Mouse (Mus musculus) heart, adult 18-20 months (tissue): ENCODE results near the gene Dcdc2a. TPM values are rescaled to one million over a fixed set of nuclear protein-coding genes. Genes with fewer than 3 reads are reported as not detected.

Source experiments
- DNase-seq, 2 experiments: peaks; one replicate each; pipeline ENCODE4 v3.0.0; 2021 to 2022; ENCODE audit warnings: mixed read lengths in 1 of 2
- total RNA-seq, 2 experiments: library from RNA; stranded (reverse); gene quantifications; 2 replicates each; pipeline ENCODE4 v1.2.3; 2021

Gene Dcdc2a
- total RNA-seq, 2 experiments from 2014 or later: 0.05 TPM; not detected in 1

- no peak for DNase-seq
Observed at GRCm38 (mm10) chr13:25097348-25097747, 41.5 kb downstream of the Dcdc2a start.

DNA sequence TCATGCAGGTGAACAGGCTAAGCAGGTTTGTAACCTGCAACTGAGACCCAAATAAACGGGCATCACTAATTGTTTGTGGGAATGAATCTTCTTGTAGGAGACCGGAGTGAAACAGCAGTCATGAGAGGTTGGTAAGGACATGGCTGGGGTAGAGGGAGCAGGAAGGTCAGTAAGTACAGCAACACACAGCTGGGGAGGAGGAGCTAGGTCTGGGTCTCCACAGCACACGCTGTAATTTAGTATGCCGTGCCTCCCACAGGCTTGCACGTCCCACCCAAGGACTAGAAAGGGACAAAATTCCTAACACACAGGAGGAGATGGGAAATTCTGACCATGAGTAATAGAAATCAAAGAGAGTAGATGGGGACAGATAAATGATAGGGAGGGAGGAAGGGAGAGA is 42.8 kb downstream of the Dcdc2a start:
- DNase-seq: no peak

DNA sequence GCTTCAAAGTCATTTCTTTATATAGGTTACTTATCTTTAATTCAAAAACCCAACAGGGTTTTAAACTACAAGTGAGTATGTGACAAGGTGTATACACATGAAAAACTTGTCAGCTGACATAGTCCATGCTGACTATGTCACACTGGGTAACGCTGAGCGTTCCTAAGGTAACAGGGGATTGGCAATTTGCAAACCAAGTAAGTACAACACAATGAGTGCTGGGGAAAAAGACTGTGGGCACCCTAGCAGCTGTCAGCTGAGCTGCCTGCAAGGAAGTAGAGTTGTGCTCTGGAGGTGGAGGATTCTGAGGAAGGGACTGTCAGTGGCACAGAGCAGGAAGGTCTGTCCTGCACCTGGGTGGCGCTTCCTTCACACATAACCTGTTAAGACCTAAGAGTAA is 43.7 kb downstream of the Dcdc2a start:
- no peak for DNase-seq

GRCm38 (mm10) chr13:25100581-25100980 is 44.8 kb downstream of the Dcdc2a start:
- DNase-seq: no peak

DNA sequence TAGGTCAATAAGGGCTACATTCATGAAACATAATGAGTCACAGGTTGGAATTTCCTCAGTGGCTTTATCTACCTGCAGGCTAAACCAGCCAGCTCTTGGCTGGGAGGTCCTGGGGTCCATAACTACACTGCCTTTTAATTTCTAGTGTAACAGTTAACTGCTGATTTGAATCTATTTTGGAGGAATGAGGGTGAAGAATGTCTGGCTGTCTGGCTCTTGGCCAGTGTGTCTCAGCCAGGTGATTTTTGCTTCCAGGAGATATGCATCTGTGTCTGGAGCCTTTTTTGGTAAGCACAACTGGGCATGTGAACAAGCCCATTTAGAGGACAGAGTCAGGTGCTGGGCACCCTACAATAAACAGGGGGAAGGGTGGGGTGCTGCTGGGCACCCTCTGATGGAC is 49.9 kb downstream of the Dcdc2a start:
- DNase-seq: no peak

GRCm38 (mm10) chr13:25106740-25107139 is 50.9 kb downstream of the Dcdc2a start:
- peak; percentile 18 to 54 for DNase-seq

GRCm38 (mm10) chr13:25108353-25108752 is 52.5 kb downstream of the Dcdc2a start:
- no peak for DNase-seq

DNA sequence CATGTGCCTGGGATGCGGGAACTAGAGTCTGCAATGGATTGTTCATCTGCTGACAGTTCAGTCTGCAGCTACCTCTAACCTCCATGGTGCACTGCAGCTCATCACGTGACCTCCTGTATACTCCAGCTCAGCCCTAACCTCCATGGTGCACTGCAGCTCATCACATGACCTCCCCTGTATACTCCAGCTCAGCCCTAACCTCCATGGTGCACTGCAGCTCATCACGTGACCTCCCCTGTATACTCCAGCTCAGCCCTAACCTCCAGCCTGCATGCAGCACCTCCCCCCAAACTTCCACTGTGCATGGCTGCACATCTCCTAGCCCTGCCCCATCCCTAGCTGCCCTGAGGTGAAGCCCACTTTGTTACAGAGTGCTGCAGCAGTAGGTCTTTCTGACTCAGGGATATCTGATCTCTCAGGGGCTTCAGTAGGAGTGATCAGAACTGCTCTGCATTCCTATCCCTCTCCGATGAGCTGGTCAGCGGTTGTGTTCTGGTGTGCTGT is 54.8 kb downstream of the Dcdc2a start:
- no peak for DNase-seq

DNA sequence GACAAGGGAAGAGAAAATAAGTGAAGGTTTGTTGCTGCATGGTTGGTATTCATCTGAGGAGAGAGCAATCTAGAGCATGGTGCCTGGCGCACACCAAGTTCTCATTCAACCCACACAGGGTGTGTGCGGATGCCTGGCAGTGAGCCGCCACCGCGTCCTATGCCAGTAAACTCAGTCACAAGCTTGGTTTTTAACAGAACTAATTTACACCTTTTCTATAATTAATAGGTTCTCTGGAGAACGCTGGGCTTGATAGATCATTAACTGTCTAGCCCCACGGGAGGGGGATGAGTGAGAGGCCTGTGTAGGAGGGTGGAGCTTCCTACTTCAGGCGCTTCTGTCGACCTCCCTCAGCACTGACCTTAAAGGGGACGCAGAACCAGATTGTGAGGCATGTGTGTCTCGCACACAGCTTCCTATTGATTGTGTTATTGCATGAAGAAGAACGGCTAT is 59.7 kb downstream of the Dcdc2a start:
- peak; percentile 4 to 44 for DNase-seq

DNA sequence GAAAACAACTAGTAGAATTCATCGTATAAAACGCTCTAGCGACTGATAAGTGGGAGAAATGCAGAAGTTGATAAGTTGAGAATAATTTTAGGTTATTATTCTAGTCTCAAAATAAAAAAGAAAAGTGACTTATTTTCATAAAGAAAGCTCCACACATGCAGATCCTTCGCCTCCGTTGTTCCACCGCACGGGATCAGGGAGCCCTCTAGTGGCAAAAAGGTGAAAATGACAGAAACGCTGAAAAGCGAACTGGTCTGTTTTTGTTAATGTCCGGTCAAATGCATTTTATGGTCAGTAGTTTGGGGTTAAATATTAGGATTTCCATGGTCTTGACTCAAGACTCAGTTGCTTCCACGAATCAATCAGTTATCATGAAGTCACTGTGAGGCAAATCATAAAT is 60.2 kb downstream of the Dcdc2a start:
- DNase-seq: peak; percentile 12 to 52

GRCm38 (mm10) chr13:25122740-25123335 is 67.0 kb downstream of the Dcdc2a start:
- no peak for DNase-seq

DNA sequence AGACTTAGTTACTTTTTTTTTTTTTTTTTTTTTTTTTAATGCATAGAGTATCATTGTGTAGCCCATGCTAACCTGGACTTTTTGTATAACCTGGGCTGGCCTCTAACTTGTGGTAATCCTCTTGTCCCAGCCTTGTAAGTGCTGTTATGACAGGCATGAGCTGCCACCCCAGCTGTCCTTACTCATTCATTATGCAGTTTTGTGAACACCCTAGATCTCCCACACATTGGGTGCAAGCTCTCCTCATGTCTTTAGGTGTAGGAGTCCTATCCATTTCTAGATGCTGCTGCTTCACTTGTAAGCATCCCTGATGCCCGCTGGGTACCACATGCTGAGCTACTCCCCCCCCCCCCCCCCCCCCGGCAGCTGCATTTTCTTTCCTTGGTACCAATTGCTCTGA is 71.4 kb downstream of the Dcdc2a start:
- DNase-seq: no peak

- no peak for DNase-seq
Observed at GRCm38 (mm10) chr13:25127806-25128205, 72.0 kb downstream of the Dcdc2a start.

- no peak for DNase-seq
Observed at GRCm38 (mm10) chr13:25128766-25129165, 73.0 kb downstream of the Dcdc2a start.

GRCm38 (mm10) chr13:25143066-25143465 is 87.3 kb downstream of the Dcdc2a start:
- no peak for DNase-seq

DNA sequence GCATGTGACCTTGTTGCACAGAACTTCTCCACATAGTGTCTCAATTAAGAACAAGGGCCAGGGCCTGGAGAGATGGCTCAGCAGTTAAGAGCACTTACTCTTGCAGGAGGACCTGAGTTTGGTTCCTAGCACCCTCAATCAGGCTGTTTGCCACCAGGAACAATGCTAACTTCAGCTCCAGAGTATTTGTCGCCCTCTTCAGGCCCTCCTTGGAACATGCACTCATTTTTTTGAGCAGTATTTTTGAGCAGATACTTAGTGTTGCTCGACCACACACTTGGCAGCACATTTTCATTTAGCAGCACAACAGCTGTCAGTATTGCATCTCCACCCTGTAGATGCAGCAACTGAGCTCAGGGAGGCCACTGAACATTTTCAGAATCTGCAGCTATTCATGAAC is 88.3 kb downstream of the Dcdc2a start:
- no peak for DNase-seq

GRCm38 (mm10) chr13:25146232-25146631 is 90.4 kb downstream of the Dcdc2a start:
- no peak for DNase-seq

GRCm38 (mm10) chr13:25150154-25150781 is 94.5 kb downstream of the Dcdc2a start:
- no peak for DNase-seq

GRCm38 (mm10) chr13:25150861-25151260 is 95.1 kb downstream of the Dcdc2a start:
- no peak for DNase-seq

DNA sequence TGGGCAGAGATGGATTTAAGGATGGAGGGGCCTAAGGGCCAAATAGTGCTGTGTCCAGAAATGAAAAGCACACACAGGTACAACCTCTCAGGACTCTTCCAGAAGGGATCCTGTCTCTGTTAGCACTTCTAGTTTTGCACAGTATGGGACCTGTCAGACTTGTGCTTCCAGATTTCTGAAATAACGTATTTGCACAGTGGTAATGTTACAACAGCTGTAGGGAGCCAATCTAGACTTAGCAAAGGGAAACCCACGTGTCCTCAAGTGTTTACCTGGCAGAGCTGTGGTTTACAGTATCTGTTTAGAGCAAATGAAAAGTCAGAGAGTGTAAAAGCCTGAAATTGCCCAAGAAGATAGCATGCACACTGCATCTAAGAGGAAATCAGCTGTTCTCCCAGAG is 104.1 kb downstream of the Dcdc2a start:
- DNase-seq: no peak

- DNase-seq: no peak
Observed at GRCm38 (mm10) chr13:25160804-25161203, 105.0 kb downstream of the Dcdc2a start.

DNA sequence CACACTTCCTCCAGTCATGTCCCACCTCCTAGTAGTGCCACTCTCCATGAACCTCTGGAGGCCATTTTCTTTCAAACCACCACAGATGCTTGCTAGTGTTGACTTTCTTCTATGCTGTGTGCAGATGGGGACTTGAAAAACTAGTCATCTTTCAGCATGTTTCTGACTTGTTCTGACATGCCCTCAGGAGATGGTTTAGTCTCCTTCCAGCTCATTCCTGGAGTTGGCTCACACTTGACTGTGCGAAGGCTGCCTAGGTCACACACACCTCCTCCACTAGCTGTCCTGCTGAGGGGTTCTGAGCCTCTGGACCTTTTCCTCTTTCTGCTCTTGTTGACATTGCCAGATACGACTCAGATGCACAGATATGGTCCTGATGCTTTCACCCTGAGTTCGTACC is 106.8 kb downstream of the Dcdc2a start:
- DNase-seq: no peak

- DNase-seq: no peak
Observed at GRCm38 (mm10) chr13:25168891-25169290, 113.1 kb downstream of the Dcdc2a start.

DNA sequence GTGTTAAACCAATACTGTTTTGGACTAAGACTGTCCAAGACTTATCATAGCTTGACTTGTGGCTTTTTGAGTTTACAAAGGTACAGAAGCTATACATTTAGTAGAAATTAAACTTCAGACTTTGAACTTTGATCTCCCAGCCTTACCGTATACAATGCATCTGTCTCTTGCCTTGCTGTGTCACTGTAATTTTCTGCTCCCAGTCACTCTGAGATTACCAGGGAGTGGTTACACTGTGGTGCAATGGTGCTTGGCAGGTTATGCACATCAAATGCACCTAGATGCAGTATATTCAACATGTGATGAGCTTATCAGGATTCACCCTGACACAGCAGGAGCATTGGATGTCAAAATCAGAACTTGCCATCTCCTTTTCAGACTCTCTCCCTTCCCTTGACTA is 122.0 kb downstream of the Dcdc2a start:
- DNase-seq: no peak
